ENCODE assay signal across 8 mouse cellular contexts in the genomic region with DNA sequence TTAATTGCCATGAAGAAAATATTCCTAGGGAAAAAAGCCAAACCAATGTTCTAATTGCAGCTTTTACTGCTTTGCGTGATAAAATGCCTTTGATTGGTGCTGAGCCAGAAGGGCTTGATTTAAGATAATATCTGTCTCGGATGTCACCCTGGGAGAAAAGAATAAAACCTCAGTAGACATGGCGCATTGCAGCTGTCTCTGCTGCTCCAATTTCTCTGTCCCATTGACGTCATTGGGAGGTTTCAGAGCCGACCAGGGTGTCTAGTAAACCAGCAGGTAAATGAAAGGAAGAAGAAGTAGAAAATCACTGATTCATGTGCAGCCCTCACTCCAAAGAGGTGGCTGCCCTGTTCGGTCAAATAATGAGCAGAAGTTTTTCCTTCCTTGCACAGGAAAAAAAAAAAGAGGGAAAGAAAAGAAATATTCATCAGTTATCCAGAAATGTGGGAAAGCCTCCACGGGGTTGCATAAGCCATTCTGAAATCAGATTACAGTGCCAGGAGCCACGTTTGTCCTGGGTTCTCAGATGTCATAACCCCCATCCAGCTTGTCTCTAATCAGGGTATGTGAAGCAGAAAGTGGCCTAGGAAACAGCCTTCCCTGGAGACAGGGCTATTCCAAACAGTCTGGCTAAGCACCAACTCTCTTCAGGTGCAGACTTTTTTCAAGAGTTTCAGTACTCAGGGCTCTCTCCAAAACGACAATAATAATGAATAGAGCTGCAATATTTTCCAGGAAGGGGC.
DNase-seq lines count a peak whose midpoint lies in the region; ATAC-seq lines count a peak whose summit lies in the region.

No protein-coding gene starts in this region.

- no peak for DNase-seq in cerebellum, postnatal 4 days (ENCODE audit: low spot score in 2 of 2)
- DNase-seq in kidney, postnatal 4 days, result peak; percentile 4 to 7
- DNase-seq in cerebellum, adult 9-10 months, result peak; percentile 73
- DNase-seq in urinary bladder, postnatal 25 days (ENCODE audit: low spot score), result no peak
- no peak for DNase-seq in layer of hippocampus, postnatal 25 days (ENCODE audit: extremely low spot score in 1 of 2, low spot score in 1 of 2)

- no peaks in the 10 kb centered on the region for H3K9me3 ChIP-seq in kidney, embryonic 14.5 days (ENCODE audit: control insufficient read depth, low read length)
- no peaks in the 10 kb centered on the region for H3K9me3 ChIP-seq in limb, embryonic 15.5 days

- H3K36me3 ChIP-seq in kidney, embryonic 14.5 days (ENCODE audit: control insufficient read depth, insufficient read depth, low read length), result no peaks in the 10 kb centered on the region
- no peaks in the 10 kb centered on the region for H3K36me3 ChIP-seq in limb, embryonic 15.5 days

- 22% methylated on average over 9 of the region's 9 CpGs for WGBS in kidney, embryonic 14.5 days
- WGBS in limb, embryonic 15.5 days, result 21% methylated on average over 9 of the region's 9 CpGs

- no peak overlapping the region for H3K4me2 ChIP-seq in kidney, embryonic 14.5 days (replicated peaks; ENCODE audit: low read depth, low read length)
- H3K4me2 ChIP-seq in limb, embryonic 15.5 days, result no peak overlapping the region

- H3K9ac ChIP-seq in kidney, embryonic 14.5 days (ENCODE audit: low read depth, low read length), result no peak overlapping the region
- H3K9ac ChIP-seq in limb, embryonic 15.5 days, result no peak overlapping the region

- H3K4me1 ChIP-seq in kidney, embryonic 14.5 days (ENCODE audit: control insufficient read depth, insufficient read depth, low read length), result 0 out of 2 replicates have a peak, but pooled peaks cover 6% of the 10 kb centered on the region
- peaks cover 7% of the 10 kb centered on the region for H3K4me1 ChIP-seq in limb, embryonic 15.5 days

- ATAC-seq in cerebellum, adult (ENCODE audit: insufficient number of reproducible peaks, low FRiP score, low TSS enrichment), result peak; percentile 75
- ATAC-seq in kidney, embryonic 14.5 days (ENCODE audit: low FRiP score, low TSS enrichment), result no peak
- no peak for ATAC-seq in limb, embryonic 15.5 days (ENCODE audit: insufficient number of reproducible peaks, low FRiP score, low TSS enrichment, low read depth)

- H3K4me3 ChIP-seq in kidney, embryonic 14.5 days (ENCODE audit: low read length), result no peak overlapping the region
- H3K4me3 ChIP-seq in limb, embryonic 15.5 days, result no peak overlapping the region

- H3K27ac ChIP-seq in kidney, embryonic 14.5 days (ENCODE audit: low read depth, low read length), result no peak overlapping the region
- peak overlapping the region; percentile 33; the same call in 1 of the 2 replicates for H3K27ac ChIP-seq in limb, embryonic 15.5 days

- H3K27me3 ChIP-seq in kidney, embryonic 14.5 days (ENCODE audit: control insufficient read depth, insufficient read depth, low read length), result no peaks in the 10 kb centered on the region
- H3K27me3 ChIP-seq in limb, embryonic 15.5 days, result no peaks in the 10 kb centered on the region

Comparison
In these comparisons a context has a peak if more than half of its experiments do, and no peak if none do; other contexts are left out.
1. DNase-seq: peak in kidney, postnatal 4 days (2 of 2) and cerebellum, adult 9-10 months (single experiment); none in cerebellum, postnatal 4 days (0 of 2), urinary bladder, postnatal 25 days (single experiment) and layer of hippocampus, postnatal 25 days (0 of 2).